Mouse (Mus musculus) bone marrow macrophage, adult 2 months (primary cell): Measurements from ENCODE around the gene Sf3a3. TPM values are rescaled to one million over a fixed set of nuclear protein-coding genes. Genes with fewer than 3 reads are reported as not detected.

Source experiments
- H3K27ac ChIP-seq: 2 replicates; pipeline ENCODE4 v1.5.1; 2012; ENCODE audit warnings: low read depth, low read length; ENCODE audit not compliant: insufficient read depth
- H3K4me1 ChIP-seq: 2 replicates; pipeline ENCODE4 v1.6.1; 2012; ENCODE audit warnings: low read length; ENCODE audit not compliant: control insufficient read depth, insufficient read depth
- H3K4me3 ChIP-seq: 2 replicates; pipeline ENCODE4 v1.5.1; 2012; ENCODE audit warnings: mild to moderate bottlenecking, low read length, moderate library complexity; ENCODE audit not compliant: insufficient read depth
- CTCF ChIP-seq: IDR thresholded peaks from 2 replicates; pipeline ENCODE4 v1.5.1; 2012; ENCODE audit warnings: low read depth, mild to moderate bottlenecking, low read length, moderate library complexity
- POLR2A ChIP-seq: IDR thresholded peaks from 2 replicates; pipeline ENCODE4 v1.6.1; 2012; ENCODE audit warnings: mild to moderate bottlenecking, low read depth, low read length, borderline replicate concordance
- polyA plus RNA-seq: library from polyadenylated mRNA; stranded (reverse); fragments of >200 nt; gene quantifications from 2 replicates; pipeline ENCODE4 v1.2.4, GENCODE M21; 2012; ENCODE audit not compliant: missing spikeins, insufficient read depth, insufficient read length

Sf3a3 gene
- polyA plus RNA-seq, 1 experiment: 44.4 TPM

GRCm38 (mm10) chr4:124738783-124739182 lies 24.2 kb downstream of the Sf3a3 start:
- H3K27ac ChIP-seq: peak overlapping the region; percentile 70
- no peak for TF ChIP-seq POLR2A
- no peak for TF ChIP-seq CTCF
- no peak overlapping the region for H3K4me3 ChIP-seq
- peaks cover 32% of the 10 kb centered on the region for H3K4me1 ChIP-seq

DNA sequence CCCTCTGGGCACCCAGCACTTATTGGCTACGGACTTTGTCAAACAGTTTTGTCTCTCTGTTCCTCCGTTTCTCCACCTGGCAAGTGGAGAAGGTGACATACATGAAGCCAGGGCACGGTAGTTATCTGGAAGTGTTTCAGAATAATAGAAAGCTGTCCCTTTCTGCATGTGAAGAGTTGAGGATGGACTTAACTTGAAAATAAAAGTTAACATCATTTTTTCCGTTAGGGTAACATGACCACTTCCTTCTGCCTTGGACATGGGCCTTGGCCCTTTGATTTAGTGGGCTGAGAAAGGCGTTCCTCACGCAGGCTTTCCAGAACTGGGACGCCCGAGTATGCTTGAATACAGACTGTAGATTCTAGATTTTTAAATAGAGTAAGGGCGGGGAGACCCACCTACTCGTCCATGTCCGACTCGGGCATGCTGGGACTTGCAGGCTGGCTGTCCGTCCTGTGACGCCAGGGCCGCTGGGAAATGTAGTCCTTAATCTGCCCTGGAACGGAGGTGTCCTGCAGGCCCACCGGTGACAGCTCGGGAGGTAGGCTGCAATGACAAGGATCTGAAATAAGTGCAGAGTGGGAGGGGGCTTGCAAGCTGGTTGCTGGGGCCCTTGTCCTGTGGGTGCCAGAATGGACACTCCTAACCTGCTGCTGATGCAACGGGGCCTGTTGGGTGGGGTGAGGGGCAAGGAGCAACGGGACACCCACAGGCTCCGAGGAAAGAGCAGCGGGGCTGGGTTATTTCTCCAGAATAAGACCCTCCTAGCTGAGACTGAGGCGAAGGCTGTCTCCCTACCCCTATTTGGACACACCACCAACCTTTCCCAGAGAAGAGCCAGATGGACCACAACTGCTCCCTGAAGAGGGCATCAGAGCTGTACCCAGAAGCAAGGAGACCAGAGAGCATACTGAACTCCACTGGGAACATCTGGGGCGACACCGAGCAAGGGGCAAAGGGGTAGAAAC lies 27.1 kb downstream of the Sf3a3 start, which contains the start of gene Inpp5b:
Gene Inpp5b, plus strand, starts transcription at position 475 of the 968 bp plus-strand sequence.
- peak within 1 kb of the TSS; percentile 61 for H3K27ac ChIP-seq
- H3K4me3 ChIP-seq: peak within 1 kb of the TSS; percentile 89
- TF ChIP-seq CTCF: peak; percentile 23; the same call in 1 of the 2 replicates
- no peak for TF ChIP-seq POLR2A
- peaks cover 37% of the 10 kb centered on the region for H3K4me1 ChIP-seq

DNA sequence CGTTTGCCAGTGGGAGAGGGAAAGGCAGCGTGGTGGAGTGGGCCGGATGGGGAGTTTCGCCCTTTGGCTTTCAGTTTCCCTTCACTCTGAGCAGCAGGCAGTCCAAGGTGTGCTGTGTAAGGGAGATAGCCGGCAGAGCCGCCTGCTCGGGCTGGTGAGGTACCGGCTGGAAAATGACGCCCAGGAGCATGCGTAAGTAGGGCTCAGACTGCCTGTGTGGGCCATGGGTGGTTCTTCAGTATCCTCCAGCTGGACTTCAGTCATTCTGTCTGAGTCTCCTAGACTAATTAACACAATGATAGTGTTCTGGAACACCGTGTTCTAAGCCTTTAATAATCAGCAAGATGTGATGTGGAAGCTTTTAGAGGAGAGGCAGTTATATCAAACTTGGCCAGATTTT lies 28.3 kb downstream of the Sf3a3 start:
- TF ChIP-seq POLR2A (no peak), CTCF (no peak)
- no peak overlapping the region for H3K27ac ChIP-seq
- H3K4me3 ChIP-seq: no peak overlapping the region
- peaks cover 30% of the 10 kb centered on the region for H3K4me1 ChIP-seq

GRCm38 (mm10) chr4:124746577-124746976 lies 32.0 kb downstream of the Sf3a3 start:
- Histone ChIP-seq H3K4me3 (no peak overlapping the region), H3K4me1 (peaks cover 20% of the 10 kb centered on the region), H3K27ac (no peak overlapping the region)
- no peak for TF ChIP-seq POLR2A
- TF ChIP-seq CTCF: no peak

- H3K27ac ChIP-seq: no peak overlapping the region
- no peak for TF ChIP-seq CTCF
- TF ChIP-seq POLR2A: no peak
These were observed 33.3 kb downstream of the Sf3a3 start for GRCm38 (mm10) chr4:124747851-124748250.

GRCm38 (mm10) chr4:124751300-124752250 lies 37.0 kb downstream of the Sf3a3 start:
- TF ChIP-seq POLR2A (no peak), CTCF (no peak)
- Histone ChIP-seq H3K27ac (no peak overlapping the region), H3K4me1 (peaks cover 29% of the 10 kb centered on the region), H3K4me3 (peak overlapping the region; percentile 91)

More at GRCm38 (mm10) chr4:124747851-124748250, 33.3 kb downstream of the Sf3a3 start:
- peaks cover 18% of the 10 kb centered on the region for H3K4me1 ChIP-seq
- no peak overlapping the region for H3K4me3 ChIP-seq

- Histone ChIP-seq H3K27ac (no peak overlapping the region), H3K4me3 (peak overlapping the region; percentile 91), H3K4me1 (peaks cover 29% of the 10 kb centered on the region)
- no peak for TF ChIP-seq CTCF
- no peak for TF ChIP-seq POLR2A
These were observed 38.0 kb downstream of the Sf3a3 start for GRCm38 (mm10) chr4:124752281-124753199.

- Histone ChIP-seq H3K4me1 (peaks cover 18% of the 10 kb centered on the region), H3K27ac (no peak overlapping the region), H3K4me3 (no peak overlapping the region)
- no peak for TF ChIP-seq POLR2A
- no peak for TF ChIP-seq CTCF
These were observed 41.0 kb downstream of the Sf3a3 start for GRCm38 (mm10) chr4:124755526-124755925.
